Mouse (Mus musculus): ENCODE measurements around the gene Klhl24. TPM values are rescaled to one million over a fixed set of nuclear protein-coding genes. Genes with fewer than 3 reads are reported as not detected.
A peak's percentile ranks its signal among the peaks of the same experiment; 100 is the strongest.

The Klhl24 gene
- polyA plus RNA-seq, 1 experiment, result 25.1 TPM

DNA sequence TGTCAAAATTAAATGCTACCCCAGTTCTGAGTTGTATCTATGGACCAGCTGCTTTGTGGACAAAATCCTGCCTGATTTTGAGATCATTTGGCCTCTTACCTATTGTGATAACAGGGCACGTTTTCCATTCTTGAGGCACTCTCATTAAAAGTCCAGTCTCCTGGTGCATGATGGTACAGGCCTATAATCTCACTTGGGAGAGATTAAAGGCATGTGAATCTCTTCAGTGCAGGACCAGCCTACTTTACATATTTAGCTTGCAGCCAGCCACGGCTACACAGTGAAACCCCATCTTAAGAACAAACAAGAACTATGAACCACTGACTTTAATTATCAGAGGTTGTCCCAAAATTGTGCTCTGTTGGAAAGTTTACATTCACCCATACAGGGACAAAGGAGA is 33.1 kb downstream of the Klhl24 start:
- H3K36me3 ChIP-seq (ENCODE audit: control insufficient read depth, insufficient read depth, low read length), result peaks cover 10% of the 10 kb centered on the region
- H3K4me3 ChIP-seq (ENCODE audit: control insufficient read depth, insufficient read depth, low read length), result no peak overlapping the region
- 85% methylated on average over 2 of the region's 2 CpGs for WGBS
- TF ChIP-seq CTCF (IDR thresholded peaks at IDR 0.05; ENCODE audit: borderline replicate concordance, control insufficient read depth, extremely low read depth, insufficient read depth, low read length, poor library complexity) (no peak), POLR2A (IDR thresholded peaks at IDR 0.05; ENCODE audit: control insufficient read depth, extremely low read depth, insufficient read depth, low read length, poor library complexity) (no peak)
- H3K27me3 ChIP-seq (ENCODE audit: control insufficient read depth, insufficient read depth, low read length), result no peaks in the 10 kb centered on the region
- DNase-seq, result no peak
- H3K27ac ChIP-seq (ENCODE audit: control insufficient read depth, insufficient read depth, low read length), result no peak overlapping the region
- H3K4me1 ChIP-seq (replicated peaks; ENCODE audit: control insufficient read depth, insufficient read depth, low read length), result no peaks in the 10 kb centered on the region; the same call in 1 of the 2 replicates

DNA sequence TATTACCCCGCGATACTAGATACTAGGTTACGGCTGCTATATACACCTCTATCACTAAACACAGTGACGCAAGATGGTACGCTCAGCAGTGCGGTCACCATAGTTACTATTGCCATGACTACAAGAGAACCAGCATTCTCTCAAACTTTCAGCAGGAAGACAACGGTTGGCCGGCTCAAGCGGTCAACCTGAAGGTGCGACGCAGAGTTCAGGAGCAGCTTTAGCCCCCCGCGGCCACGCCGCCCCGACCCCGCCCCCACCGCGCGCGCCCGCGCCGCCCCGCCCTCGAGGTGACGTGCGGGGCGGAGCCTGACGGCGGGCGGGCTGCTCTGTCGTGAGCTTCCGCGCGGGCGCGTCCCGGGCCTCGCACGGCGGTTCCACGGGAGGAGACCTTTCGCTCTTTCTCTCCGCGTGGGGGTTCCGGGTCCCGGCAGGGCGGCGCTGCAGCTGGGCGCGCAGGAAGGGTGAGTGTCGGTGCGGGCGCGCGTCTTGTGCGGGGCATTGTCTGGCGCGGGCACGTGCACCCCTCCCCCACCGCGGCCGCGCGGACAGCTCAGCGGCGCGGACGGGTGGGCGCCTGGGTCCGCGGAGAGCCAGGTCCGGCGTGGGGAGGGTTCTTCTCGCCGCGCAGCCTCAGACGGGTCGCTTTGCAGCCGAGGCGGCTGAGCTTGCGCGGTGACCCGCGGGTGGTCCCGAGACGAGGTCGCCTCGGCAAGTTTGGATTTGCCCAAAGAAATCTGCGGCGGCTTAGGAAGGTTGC is 43.6 kb downstream of the Klhl24 start, which contains the start of gene Yeats2:
TSS of gene Yeats2 (plus strand) at position 292 of the 760 bp plus-strand sequence.
- H3K27ac ChIP-seq (ENCODE audit: control insufficient read depth, insufficient read depth, low read length), result peak within 1 kb of the TSS; percentile 5; the same call in 1 of the 2 replicates
- DNase-seq, result peak; percentile 89
- no peaks in the 10 kb centered on the region for H3K27me3 ChIP-seq (ENCODE audit: control insufficient read depth, insufficient read depth, low read length)
- WGBS, result under 1% methylated on average over 91 of the region's 92 CpGs
- no peaks in the 10 kb centered on the region for H3K36me3 ChIP-seq (ENCODE audit: control insufficient read depth, insufficient read depth, low read length)
- TF ChIP-seq CTCF (IDR thresholded peaks at IDR 0.05; ENCODE audit: borderline replicate concordance, control insufficient read depth, extremely low read depth, insufficient read depth, low read length, poor library complexity) (peak; percentile 60; the same call in 1 of the 2 replicates), POLR2A (IDR thresholded peaks at IDR 0.05; ENCODE audit: control insufficient read depth, extremely low read depth, insufficient read depth, low read length, poor library complexity) (peak; percentile 83; the same call in 1 of the 2 replicates)
- H3K4me3 ChIP-seq (ENCODE audit: control insufficient read depth, insufficient read depth, low read length), result peak within 1 kb of the TSS; percentile 88
- peaks cover 12% of the 10 kb centered on the region for H3K4me1 ChIP-seq (replicated peaks; ENCODE audit: control insufficient read depth, insufficient read depth, low read length)

DNA sequence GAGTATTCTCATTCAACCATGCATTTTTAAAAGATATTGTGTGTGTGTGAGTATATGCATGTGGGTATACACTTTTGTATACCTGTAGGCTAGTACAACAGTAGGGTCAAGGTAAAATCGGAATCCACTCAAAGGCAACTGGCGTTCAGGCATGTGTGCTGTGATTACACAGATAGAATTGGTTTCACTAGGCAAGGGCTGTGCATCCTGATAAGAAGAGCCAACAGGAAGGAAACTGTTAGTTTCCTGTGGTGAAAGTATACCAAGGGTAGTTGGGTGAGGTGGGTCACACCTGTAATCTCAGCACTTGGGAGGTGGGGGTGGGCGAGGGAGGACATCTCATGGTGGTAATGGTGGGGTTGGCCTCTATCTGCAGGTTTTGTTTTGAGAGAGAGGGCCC is 47.2 kb downstream of the Klhl24 start:
- Histone ChIP-seq H3K27me3 (ENCODE audit: control insufficient read depth, insufficient read depth, low read length) (no peaks in the 10 kb centered on the region), H3K4me3 (ENCODE audit: control insufficient read depth, insufficient read depth, low read length) (no peak overlapping the region), H3K36me3 (ENCODE audit: control insufficient read depth, insufficient read depth, low read length) (no peaks in the 10 kb centered on the region), H3K4me1 (replicated peaks; ENCODE audit: control insufficient read depth, insufficient read depth, low read length) (peaks cover 14% of the 10 kb centered on the region), H3K27ac (ENCODE audit: control insufficient read depth, insufficient read depth, low read length) (no peak overlapping the region)
- WGBS, result 45% methylated on average over 3 of the region's 3 CpGs
- TF ChIP-seq CTCF (IDR thresholded peaks at IDR 0.05; ENCODE audit: borderline replicate concordance, control insufficient read depth, extremely low read depth, insufficient read depth, low read length, poor library complexity), result no peak
- DNase-seq, result no peak

DNA sequence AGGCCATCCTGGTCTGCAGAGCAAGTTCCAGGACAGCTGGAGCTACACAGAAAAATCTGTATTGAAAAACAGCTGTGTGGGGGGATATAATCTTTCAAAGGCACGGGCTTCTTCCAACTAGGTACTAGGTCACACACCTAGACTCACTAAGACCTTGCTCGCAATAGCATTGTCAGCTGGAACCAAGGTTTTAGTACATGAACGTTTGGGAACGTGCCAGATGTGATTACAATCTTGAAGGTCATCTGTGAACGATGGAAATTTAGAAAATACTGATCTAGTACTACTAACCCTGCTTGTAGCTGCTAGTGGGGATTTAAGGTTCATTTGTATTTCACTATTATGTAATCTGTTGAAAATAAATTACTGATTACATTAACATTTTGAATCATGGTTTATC is 54.6 kb downstream of the Klhl24 start:
- H3K36me3 ChIP-seq (ENCODE audit: control insufficient read depth, insufficient read depth, low read length), result peaks cover 17% of the 10 kb centered on the region
- no peaks in the 10 kb centered on the region for H3K27me3 ChIP-seq (ENCODE audit: control insufficient read depth, insufficient read depth, low read length)
- H3K4me3 ChIP-seq (ENCODE audit: control insufficient read depth, insufficient read depth, low read length), result no peak overlapping the region
- 91% methylated on average over 5 of the region's 5 CpGs for WGBS
- TF ChIP-seq CTCF (IDR thresholded peaks at IDR 0.05; ENCODE audit: borderline replicate concordance, control insufficient read depth, extremely low read depth, insufficient read depth, low read length, poor library complexity), result no peak
- TF ChIP-seq POLR2A (IDR thresholded peaks at IDR 0.05; ENCODE audit: control insufficient read depth, extremely low read depth, insufficient read depth, low read length, poor library complexity), result no peak
- DNase-seq, result no peak
- H3K4me1 ChIP-seq (replicated peaks; ENCODE audit: control insufficient read depth, insufficient read depth, low read length), result 0 out of 2 replicates have a peak, but pooled peaks cover 2% of the 10 kb centered on the region
- no peak overlapping the region for H3K27ac ChIP-seq (ENCODE audit: control insufficient read depth, insufficient read depth, low read length)

DNA sequence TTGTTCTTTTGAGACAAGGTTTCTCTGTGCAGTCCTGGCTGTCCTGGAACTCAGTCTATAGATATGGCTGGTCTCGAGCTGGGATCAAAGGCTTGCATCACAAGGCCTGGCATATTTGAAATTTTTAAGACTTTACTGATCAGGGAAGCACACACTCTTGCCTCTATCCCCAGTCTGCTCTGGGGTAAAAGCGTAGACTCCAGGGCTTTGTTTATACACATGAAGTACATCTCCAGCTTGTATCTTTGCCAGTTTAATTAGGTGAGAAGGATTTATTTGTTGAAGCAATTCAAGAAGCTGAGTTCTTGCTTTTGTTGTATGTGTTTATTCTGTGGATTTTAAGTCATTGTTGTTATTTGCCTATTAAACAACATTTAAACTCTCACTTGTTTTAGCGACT is 56.4 kb downstream of the Klhl24 start:
- Histone ChIP-seq H3K4me3 (ENCODE audit: control insufficient read depth, insufficient read depth, low read length) (no peak overlapping the region), H3K36me3 (ENCODE audit: control insufficient read depth, insufficient read depth, low read length) (peaks cover 27% of the 10 kb centered on the region), H3K27ac (ENCODE audit: control insufficient read depth, insufficient read depth, low read length) (no peak overlapping the region), H3K4me1 (replicated peaks; ENCODE audit: control insufficient read depth, insufficient read depth, low read length) (no peaks in the 10 kb centered on the region), H3K27me3 (ENCODE audit: control insufficient read depth, insufficient read depth, low read length) (no peaks in the 10 kb centered on the region)
- WGBS, result 94% methylated on average over 3 of the region's 3 CpGs
- no peak for TF ChIP-seq CTCF (IDR thresholded peaks at IDR 0.05; ENCODE audit: borderline replicate concordance, control insufficient read depth, extremely low read depth, insufficient read depth, low read length, poor library complexity)
- no peak for TF ChIP-seq POLR2A (IDR thresholded peaks at IDR 0.05; ENCODE audit: control insufficient read depth, extremely low read depth, insufficient read depth, low read length, poor library complexity)
- DNase-seq, result no peak

DNA sequence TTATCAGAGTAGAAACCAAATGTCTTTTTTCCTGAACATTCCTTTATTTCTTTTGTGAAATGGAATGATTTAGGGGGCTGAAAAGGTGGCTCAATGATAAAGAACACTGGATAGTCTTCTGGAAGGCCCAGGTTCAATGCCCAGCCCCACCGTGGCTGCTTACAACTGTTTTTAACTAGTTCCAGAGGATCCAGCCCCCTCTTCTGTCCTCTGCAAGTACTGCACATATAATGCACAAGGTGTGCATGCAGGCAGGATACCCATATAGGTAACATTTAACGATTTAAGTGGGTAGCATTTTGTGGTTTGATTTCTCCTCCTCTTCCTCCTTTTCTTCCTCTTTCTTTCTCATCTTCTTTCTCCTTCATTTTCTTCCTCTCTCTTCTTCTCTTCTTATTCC is 62.8 kb downstream of the Klhl24 start:
- no peak overlapping the region for H3K27ac ChIP-seq (ENCODE audit: control insufficient read depth, insufficient read depth, low read length)
- H3K36me3 ChIP-seq (ENCODE audit: control insufficient read depth, insufficient read depth, low read length), result peaks cover 52% of the 10 kb centered on the region
- WGBS, result 75% methylated on average over 2 of the region's 2 CpGs

More for the DNA sequence above, 62.8 kb downstream of the Klhl24 start:
- Histone ChIP-seq H3K27me3 (ENCODE audit: control insufficient read depth, insufficient read depth, low read length) (no peaks in the 10 kb centered on the region), H3K4me1 (replicated peaks; ENCODE audit: control insufficient read depth, insufficient read depth, low read length) (no peaks in the 10 kb centered on the region), H3K4me3 (ENCODE audit: control insufficient read depth, insufficient read depth, low read length) (no peak overlapping the region)
- peak; percentile 25 for DNase-seq
- no peak for TF ChIP-seq CTCF (IDR thresholded peaks at IDR 0.05; ENCODE audit: borderline replicate concordance, control insufficient read depth, extremely low read depth, insufficient read depth, low read length, poor library complexity)
- TF ChIP-seq POLR2A (IDR thresholded peaks at IDR 0.05; ENCODE audit: control insufficient read depth, extremely low read depth, insufficient read depth, low read length, poor library complexity), result no peak

All from thymus, adult 2 months (tissue).